In genomic region chr2:37997966-37998365, GRCm38 (mm10) we compare ENCODE assay signal across 19 mouse cellular contexts.
"Had no signal": no experiment of that assay in that cellular context is flagged by ENCODE, and none has a peak within 500 bp of the region (broad histone marks: within the 10 kb centered on the region; RNA-seq: fewer than 3 reads in every experiment).

No protein-coding gene starts in this region.

- H3K9ac ChIP-seq: kidney, embryonic 15.5 days; limb, embryonic 12.5 days; limb, embryonic 15.5 days; liver, embryonic 14.5 days; liver, postnatal 0 days; lung, embryonic 15.5 days; midbrain, embryonic 13.5 days had no signal

- DNase-seq: kidney, adult 2 months; kidney, postnatal 10 days; kidney, postnatal 36 days; left cerebral cortex, postnatal 4 days; liver, postnatal 0 days; lung, postnatal 10 days; lung, postnatal 36 days; thymus, adult 18-20 months; thymus, postnatal 36 days had no signal

- H3K9me3 ChIP-seq: kidney, embryonic 15.5 days; limb, embryonic 12.5 days; limb, embryonic 15.5 days; lung, embryonic 15.5 days; megakaryocyte, embryonic 14.5 days; midbrain, embryonic 10.5 days; midbrain, embryonic 13.5 days had no signal

- H3K36me3 ChIP-seq: kidney, embryonic 15.5 days; limb, embryonic 12.5 days; lung, embryonic 15.5 days; midbrain, embryonic 10.5 days; midbrain, embryonic 13.5 days had no signal

- H3K4me2 ChIP-seq: kidney, embryonic 15.5 days; limb, embryonic 12.5 days; limb, embryonic 15.5 days; liver, embryonic 11.5 days; lung, embryonic 15.5 days; midbrain, embryonic 13.5 days had no signal

- H3K4me1 ChIP-seq: kidney, embryonic 15.5 days; limb, embryonic 15.5 days; lung, embryonic 15.5 days; megakaryocyte, embryonic 14.5 days had no signal

- ATAC-seq: liver, postnatal 0 days; midbrain, embryonic 13.5 days had no signal

- H3K27ac ChIP-seq: kidney, embryonic 15.5 days; limb, embryonic 12.5 days; limb, embryonic 15.5 days; liver, embryonic 14.5 days; lung, embryonic 15.5 days; midbrain, embryonic 10.5 days; midbrain, embryonic 13.5 days had no signal

- H3K27me3 ChIP-seq: kidney, embryonic 15.5 days; limb, embryonic 12.5 days; limb, embryonic 15.5 days; lung, embryonic 15.5 days; megakaryocyte, embryonic 14.5 days; midbrain, embryonic 13.5 days had no signal

- H3K4me3 ChIP-seq: kidney, embryonic 15.5 days; limb, embryonic 12.5 days; limb, embryonic 15.5 days; lung, embryonic 15.5 days; megakaryocyte, embryonic 14.5 days; midbrain, embryonic 10.5 days; midbrain, embryonic 13.5 days; myocyte had no signal
